Mouse (Mus musculus): ENCODE measurements at regions not wholly inside any gene's neighbourhood (a gene's known extent, or its start where the extent isn't known, plus 50 kb on each side); places are given as distances from the start of the nearest gene placed in this dataset.
"Not testable (repeated sequence)": the region's sequence is repeated elsewhere in the genome, so short reads cannot be mapped to it uniquely, and the experiment has no call there.

DNA sequence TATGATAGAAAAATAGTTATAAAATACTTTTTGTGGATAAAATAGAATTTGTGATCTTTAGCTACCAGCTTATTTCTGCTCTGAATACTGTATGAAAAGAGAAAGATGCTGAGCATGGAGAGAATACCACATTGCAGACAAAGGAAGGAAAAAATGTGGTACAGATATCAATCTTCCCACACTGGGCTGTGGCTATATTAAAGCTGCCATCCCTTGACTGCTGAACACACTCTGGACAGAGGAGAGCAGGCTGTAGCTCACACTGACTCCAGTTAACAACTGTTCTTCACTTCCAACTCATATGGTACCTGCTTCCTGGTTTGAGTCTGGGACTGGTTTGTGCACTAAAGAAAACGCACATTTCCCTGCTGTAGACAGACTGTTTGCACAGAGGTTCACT lies 76.7 kb upstream of the Try4 start:
- no peak for DNase-seq

DNA sequence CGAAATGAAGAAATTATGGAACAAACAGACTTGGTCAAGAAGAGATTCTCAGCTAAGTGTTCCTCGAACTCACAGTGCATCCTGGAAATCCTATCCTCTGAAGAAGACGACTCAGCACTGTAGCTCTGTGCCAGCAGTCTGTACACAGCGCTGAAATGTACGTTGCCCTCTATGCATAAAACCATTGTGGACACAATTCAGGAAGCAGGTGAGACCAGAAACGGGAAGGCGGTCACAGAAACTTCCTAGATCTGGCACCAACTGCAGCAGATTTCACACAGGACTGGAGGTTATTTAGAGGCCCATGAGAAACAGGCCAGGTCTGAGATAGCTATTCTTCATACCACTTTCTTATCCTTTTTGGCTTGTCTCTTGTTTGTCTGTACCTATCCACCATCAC lies 83.7 kb upstream of the Try4 start:
- no peak for DNase-seq

DNA sequence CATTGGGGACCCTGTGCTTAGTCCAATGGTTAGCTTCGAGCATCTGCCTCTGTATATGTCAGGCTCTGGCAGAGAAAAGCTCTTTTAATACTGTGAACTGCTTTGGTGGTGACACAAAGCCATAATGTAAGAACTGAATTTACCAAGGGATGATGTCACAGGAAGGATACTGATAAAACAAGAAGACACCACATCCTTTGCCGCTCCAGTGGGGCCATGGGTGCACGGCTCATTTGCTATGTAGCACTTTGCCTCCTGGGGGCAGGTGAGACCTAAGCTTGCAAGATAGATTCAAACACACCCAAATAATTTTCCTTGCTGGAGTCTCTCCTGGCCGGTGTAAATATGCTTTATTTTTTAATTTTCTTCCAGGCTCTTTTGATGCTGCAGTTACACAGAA lies 86.2 kb upstream of the Try4 start:
- DNase-seq = no peak

DNA sequence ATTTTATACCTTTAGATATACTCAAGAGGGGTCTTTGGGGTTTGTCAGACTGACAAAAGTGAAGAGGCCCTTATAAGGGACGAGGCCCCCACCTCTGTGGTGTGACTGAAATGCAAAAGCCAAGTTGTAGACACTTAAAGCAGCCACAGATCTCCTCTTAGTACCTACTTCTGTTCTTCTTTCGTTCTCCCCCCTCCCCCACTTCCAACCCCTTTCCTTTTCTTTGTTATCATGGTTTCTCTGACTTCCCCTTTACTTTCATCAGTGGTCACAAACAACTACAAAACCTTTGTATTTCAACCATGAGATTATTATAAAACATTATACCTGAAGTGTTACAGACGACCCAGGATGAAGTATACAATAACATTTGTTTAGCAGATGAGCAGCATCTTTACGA lies 96.2 kb upstream of the Try4 start:
- DNase-seq = no peak

DNA sequence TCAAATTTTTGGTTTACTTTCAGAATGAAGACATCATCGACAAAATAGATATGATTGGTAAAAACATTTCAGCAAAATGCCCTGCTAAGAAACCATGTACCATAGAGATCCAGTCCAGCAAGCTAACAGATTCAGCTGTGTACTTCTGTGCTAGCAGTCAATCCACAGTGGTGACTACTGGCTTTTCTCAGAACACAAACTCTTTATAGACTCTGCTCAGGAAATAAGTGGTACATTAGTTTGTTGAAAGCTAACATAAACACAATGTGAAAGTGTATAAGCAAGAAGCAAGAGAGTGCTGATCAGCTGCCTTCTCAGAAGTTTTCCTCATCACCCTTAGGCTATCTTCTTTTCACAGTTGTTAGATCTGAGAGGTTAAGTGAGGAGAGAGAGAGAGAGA lies 99.2 kb upstream of the Try4 start:
- no peak for DNase-seq

DNA sequence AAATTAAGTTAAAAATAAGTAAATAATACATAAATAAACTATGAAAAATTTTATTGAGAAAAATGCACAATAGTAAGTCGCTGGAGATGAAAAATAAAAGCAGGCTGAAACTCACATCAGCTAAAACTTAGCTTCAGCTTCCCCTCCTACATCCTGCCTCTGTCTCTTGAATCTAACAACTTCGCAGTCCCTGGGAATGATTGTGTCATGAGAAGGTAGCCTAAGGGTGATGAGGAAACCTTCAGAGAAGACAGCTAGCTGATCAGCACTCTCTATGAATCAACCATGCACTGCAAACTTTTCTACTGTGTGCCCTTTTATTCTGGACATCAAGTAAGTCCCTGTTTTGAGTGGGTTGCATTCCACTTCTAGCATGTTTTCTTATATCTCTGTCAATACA lies 99.8 kb upstream of the Try4 start:
- no peak for DNase-seq

DNA sequence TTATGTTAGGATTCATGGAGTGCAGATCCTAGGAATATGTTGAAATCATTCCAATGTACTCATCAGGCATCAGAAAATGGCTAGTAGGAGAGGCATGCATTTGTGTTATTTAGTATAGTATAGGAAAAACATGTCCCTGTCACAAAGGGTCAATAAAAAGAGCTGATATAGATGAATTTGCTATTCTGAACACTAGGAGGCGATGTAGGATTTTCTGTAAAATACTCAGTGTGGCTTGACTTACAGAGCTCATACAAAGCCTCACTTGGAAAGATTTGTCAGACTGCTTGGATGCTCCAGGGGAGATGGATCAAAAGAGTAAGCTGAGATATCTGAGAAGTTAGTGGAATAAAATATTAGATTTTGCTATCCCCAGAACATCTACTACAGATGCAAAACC lies 107.6 kb upstream of the Try4 start:
- DNase-seq = no peak

DNA sequence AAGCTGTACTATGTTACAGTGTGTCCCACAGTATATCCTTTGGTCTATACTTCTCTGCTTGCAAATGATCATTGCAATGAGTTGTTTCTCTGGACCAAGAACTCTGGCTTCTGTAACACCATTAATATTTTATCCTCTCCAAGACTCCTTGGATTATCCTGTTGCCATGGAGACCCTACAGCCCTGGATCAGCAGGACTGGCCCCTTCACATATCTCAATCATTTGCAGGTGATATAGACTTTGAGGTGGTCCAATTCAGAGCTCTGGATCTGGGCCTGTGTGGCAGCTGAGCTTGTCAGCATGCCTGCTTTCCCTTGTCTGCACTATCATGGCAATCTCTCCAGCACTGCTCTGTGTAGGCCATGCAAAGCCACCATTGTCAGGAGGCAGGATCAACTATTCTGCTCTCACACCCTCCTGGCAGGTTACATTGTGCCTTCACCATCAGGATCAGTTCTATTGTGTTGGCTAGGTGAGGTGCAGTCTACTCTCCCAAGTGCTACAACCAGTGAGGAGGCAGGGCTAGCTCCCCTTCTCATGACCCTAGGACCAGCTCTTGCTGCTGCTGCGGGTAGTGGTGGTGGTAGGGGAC lies 110.2 kb upstream of the Try4 start:
- no peak for DNase-seq

DNA sequence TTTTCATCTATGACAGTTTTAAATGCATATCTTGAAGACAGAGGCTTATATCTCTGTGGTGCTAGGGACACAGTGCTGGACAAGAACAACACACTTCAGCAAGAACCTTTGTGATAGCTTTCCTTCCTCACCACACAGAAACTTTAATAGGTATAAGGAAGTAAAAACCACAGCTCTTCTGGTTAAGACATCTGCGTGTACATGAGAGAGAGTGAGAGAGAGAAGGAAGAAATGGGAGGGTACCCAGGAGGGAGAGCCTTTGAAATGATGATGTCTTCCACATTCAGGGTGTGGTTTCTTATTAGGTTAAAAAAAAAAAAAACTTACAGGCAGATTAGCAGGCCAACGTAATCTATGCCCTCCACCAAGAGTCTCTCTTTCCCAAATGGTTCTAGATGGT lies 113.2 kb upstream of the Try4 start:
- DNase-seq = no peak

DNA sequence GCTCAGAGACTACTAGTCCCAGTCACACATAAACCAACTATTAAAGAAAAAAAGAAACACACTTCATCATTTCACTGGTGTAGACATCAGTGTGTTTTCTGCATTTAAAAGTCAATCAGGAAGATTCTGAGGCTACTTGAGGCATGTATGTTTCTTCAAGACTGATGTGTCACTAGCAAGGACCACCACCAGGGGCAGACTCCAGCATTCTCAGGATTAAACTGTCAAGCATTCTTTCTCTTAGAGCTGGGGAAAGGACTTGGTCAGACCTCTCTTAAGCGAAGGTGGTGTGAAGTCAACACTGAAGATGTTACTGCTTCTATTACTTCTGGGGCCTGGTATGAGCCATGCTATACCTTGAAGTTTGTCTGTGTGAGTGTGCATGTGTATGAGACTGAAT lies 114.1 kb upstream of the Try4 start:
- DNase-seq = no peak

DNA sequence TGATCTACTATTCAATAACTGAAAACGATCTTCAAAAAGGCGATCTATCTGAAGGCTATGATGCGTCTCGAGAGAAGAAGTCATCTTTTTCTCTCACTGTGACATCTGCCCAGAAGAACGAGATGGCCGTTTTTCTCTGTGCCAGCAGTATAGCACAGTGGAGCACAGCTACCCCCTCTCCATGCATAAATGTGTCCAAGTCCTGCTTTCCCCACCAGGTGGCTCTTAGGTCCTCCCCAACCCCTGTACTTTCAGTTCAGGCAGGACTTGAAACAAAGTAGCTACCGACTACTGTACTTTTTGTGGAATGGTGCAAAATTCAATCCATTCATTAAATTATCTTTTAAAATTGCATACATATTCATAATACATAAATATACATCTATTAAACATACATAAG lies 123.2 kb upstream of the Try4 start:
- DNase-seq = no peak

DNA sequence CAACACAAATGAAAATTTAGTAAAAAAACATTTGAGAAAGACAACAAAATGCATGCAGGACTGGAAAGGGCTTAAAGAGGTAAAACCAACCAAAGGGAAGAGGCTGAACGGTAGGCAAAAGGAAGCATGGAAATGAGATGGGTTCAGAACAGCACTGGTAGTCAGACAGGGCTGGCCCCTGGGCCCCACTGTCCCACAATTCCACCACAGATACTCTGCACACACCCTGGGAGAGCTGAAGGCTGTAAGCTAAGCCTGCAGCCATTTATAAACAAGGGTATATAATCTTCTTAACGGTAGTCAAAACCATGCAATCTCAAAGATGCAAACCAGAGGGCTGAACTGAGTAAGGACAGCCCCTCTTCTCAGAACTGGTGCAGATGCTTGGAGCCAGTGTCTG lies 124.0 kb upstream of the Try4 start:
- no peak for DNase-seq

DNA sequence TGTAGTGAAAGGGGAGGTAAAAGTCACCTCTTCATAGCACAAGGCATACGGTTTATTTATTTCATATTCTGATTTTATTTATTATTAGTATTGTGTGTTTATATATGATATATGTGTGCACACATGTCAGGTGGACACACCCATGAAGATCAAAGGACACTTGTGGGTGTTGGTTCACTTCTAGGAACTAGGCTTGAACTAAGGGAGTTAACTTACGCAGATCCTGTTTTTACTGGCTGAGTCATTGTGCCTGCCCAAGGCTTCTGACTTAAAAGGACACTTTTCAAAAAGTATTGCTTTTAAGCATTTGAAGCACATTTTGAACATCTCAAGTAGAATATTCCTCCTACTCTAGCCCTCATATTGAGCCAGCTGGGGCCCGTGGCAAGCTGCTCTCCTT lies 124.9 kb upstream of the Try4 start:
- DNase-seq = no peak

DNA sequence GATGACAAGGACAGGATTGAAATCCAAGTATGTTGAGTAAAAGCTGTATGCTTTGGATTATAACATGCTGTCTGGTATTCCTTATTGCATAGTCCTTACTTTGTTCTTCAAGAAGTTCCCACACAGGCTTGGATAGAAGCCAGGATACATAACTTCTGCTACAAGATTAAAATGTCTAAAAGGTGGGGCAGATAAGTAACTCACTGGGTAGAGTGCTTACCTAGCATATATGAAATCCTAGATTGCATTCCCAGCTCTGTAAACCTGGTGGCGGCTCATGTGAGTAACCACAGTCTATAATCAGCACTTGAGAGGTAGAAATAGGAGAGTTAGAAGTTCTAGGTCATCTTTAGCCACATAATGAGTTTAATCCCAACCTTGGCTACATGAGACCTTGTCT lies 126.0 kb upstream of the Try4 start:
- peak; percentile 4 for DNase-seq

DNA sequence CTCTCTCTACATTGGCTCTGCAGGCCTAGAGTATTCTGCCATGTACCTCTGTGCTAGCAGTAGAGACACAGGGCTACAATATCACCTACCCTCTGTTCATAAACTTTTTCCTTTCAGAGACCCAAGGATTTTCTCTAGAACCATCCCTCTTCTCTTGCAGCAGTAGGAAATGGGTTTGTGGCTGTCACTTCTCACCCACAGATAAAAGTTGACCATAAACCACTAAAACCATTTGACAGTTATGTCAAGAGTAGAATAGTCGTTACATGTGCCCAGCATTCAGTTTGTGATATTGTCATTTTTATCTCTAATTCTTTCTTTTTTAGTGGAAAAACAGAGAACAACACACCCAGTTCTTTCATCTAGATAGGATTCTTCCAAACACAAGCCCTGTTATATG lies 128.2 kb upstream of the 2210010C04Rik start:
- DNase-seq = no peak

DNA sequence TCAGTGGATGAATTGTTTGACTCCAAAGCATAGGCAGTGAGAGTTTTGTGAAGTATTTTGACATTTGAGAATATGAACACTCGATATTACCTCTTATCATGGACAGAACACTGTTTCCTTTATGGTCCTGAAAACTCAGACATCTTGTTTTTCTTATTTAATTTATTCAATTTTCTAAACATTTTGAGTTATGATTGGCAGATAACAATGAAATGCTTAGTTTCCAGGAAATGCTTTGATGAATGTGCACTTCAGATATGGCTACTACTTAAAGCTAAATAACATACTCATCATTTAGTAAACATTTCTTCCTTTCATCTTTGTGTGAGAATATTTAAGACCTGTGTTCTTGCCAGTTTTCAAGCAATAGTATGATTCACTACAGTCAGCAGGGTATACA lies 126.4 kb upstream of the 2210010C04Rik start:
- DNase-seq = no peak

DNA sequence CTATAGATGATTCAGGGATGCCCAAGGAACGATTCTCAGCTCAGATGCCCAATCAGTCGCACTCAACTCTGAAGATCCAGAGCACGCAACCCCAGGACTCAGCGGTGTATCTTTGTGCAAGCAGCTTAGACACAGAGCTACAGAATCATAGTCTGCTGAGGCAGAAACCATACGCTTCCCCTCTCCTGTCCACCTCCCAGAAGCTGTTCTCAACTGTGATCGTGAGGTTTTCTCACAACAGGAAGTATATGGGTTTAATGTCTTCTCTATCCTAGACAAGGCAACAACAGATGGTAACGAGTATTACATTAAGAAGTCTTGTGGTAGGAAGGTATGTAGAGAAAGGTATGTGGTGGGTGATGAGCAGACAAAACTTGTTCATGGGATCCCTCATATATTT lies 116.8 kb upstream of the 2210010C04Rik start:
- DNase-seq = no peak

DNA sequence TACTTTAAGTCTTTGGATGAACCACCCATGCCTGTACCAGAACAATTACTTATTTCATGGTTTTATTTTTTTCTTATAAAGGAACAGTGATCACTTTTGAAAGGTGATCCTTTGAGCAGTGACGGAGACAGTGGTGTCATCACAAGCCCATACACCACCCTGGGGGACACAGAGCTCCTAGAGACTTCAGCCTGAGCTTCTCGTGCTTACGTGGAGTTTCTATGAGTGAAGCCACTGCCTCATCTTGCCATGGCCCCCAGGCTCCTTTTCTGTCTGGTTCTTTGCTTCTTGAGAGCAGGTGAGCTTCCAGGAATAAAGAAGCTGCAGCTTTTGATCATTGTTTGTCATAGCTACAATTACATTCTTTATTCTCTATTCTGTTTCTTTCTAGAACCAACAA lies 116.2 kb upstream of the 2210010C04Rik start:
- DNase-seq = no peak

DNA sequence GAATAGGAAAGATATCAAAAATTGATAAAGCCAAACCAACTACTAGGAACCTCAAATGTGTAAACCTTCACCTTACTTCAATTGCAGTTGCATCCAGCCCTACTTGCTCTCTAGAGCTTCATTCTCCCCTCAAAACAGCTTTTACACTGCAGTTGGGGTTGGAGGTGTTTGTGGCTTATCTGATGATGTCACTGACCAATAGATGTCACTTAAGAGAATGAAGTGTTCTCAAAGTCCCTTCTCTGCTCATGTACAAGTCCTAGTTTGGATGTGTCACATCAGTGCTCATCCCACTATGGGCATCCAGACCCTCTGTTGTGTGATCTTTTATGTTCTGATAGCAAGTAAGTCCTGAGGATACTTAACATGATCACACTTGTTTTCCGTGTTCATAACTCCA lies 105.6 kb upstream of the 2210010C04Rik start:
- DNase-seq = no peak

DNA sequence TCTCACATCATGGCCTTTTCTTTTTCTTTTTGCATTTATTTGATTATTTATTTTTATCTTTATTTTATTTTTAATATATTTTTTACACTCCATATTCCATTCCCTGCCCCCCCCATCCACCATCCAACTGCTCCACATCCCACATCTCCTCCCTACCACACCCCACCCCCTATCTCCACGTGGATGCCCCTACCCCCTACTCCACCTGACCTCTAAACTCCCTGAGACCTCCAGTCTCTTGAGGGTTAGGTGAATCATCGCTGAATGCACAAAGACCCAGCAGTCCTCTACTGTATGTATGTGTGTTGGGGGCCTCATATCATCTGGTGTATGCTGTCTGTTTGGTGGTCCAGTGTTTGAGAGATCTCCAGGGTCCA lies 102.1 kb upstream of the 2210010C04Rik start:
- DNase-seq = not testable (repeated sequence)

DNA sequence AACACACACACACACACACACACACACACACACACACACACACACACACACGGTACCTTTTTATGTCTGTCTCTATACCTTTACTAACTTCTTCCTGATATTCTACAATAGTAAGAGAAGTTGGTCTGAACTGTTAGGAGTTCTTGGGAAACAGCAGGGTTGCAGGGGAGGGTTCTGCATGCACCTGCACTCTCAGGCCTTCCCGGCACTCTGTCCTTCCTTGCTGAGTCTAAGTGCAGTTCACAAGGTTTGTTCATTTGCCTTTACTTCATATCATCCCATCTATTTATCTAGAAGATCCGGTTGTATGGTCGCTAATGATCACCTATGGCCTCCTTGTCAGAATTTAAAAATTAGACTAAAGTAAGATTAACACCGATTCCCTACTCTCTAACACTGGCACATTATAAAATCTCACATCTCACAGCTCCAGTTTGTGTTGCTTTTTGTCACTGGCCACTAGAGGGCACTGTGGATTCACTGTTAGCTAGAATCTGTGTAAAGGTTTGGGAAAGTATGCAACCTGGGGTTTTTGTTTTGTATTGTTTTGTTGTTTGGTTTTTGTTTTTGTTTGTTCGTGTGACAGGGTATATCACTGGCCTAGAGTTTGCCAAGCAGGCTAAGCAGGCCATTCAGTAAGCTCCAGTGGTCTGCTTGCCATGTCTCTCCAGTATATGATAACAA lies 101.5 kb upstream of the 2210010C04Rik start:
- DNase-seq = peak; percentile 27

DNA sequence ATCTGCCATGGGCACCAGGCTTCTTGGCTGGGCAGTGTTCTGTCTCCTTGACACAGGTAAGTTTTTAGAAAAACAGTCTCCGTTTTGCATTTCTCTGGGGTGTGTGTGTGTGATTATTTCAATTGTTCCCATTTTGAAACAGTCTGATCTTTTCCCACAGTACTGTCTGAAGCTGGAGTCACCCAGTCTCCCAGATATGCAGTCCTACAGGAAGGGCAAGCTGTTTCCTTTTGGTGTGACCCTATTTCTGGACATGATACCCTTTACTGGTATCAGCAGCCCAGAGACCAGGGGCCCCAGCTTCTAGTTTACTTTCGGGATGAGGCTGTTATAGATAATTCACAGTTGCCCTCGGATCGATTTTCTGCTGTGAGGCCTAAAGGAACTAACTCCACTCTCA lies 99.9 kb upstream of the 2210010C04Rik start:
- DNase-seq = no peak

DNA sequence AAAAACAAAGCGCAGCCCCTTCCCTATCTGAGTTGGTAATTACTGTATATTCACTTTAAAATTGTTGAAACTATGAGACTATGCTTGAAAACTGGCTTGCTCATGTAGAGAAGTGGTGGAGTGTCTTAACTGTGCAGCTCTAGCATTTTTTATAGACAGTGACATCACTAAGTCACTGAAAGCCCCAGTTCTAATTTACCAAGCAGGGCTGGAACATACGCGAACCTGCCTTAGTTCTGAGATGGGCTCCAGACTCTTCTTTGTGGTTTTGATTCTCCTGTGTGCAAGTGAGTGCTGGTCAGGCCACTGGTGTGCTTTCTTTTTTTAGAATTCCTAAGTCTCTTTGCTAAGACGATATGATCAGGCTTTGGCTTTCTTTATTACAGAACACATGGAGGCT lies 94.6 kb upstream of the 2210010C04Rik start:
- no peak for DNase-seq

DNA sequence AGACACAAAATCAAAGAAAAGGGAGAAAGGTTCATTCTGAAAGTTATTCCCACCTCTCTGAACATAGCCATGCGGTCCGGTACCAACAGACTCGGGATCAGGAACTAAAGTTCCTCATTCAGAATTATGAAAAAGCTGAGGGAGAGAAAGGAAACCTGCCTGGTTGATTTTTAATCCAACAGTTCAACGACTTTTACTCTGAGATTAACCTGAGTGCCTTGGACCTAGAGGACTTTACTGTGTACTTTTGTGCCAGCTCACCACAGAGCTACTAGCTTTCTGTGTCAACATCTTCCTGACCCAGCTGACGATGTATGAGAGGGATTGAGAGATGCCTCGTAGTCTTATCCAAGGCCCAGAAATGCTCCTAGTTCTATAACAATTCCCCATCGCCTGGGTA lies 92.5 kb upstream of the 2210010C04Rik start:
- no peak for DNase-seq

DNA sequence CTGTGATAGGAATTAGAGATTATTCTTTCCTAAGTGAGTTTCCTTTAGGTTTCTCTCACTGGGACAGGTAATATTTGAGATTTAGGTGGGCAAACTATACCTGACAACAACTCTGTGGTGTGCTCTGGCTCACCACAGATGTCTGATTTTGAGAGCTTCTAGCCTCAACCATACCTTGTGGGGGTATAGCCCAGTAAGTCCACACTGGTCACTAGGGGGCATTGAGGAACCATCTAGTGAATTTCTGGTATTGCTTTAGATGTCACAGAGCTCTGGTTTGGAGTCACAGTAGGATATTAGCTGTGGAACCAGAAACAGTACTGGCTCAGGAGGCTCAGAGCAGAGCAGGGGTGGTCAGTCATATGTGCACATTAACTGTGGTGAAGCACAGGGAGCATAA lies 91.5 kb upstream of the 2210010C04Rik start:
- no peak for DNase-seq

Data from lung, postnatal 36 days (tissue).